Mouse (Mus musculus): Measurements from ENCODE around the gene Bhlha9.

- TF ChIP-seq CTCF (IDR thresholded peaks at IDR 0.05; ENCODE audit: extremely low read depth, insufficient read length, insufficient replicate concordance, low read depth, low read length) (no peak), POLR2A (IDR thresholded peaks at IDR 0.05; ENCODE audit: low read depth, low read length) (no peak)
These were observed 35.4 kb downstream of the Bhlha9 start for GRCm38 (mm10) chr11:76707656-76708055.
